Mouse (Mus musculus) left cerebral cortex, postnatal 14 days (tissue): ENCODE measurements around the gene Ccnjl. TPM values are rescaled to one million over a fixed set of nuclear protein-coding genes. Genes with fewer than 3 reads are reported as not detected.
A peak's percentile ranks its signal among the peaks of the same experiment; 100 is the strongest.

Experiments used
- DNase-seq, 2 experiments: peaks; one replicate each; pipeline ENCODE4 v3.0.0; 2021 to 2022; ENCODE audit warnings: low spot score in 2 of 2, mixed read lengths in 1 of 2
- intact Hi-C: fragments of 180-260 bp; cut with DNase I; formaldehyde crosslinking; loops from one replicate; pipeline ENCODE4 v1.15.1; 2025
- total RNA-seq, 2 experiments: library from RNA; stranded (reverse); gene quantifications; 2 replicates each; pipeline ENCODE4 v1.2.3; 2021

Gene Ccnjl
- total RNA-seq, 2 experiments from 2014 or later: 5.6 to 6.2 TPM

- DNase-seq: no peak
- intact Hi-C loops: no loop called here
Measured at GRCm38 (mm10) chr11:43608440-43608839, 79.9 kb downstream of the Ccnjl start.

GRCm38 (mm10) chr11:43610006-43610661 is 81.5 kb downstream of the Ccnjl start:
- intact Hi-C loops: loop anchor here (5.0 kb wide), 1 partner anchor 48 kb away; no protein-coding TSS in a partner anchor
- DNase-seq: no peak

- DNase-seq: no peak
- intact Hi-C loops: loop anchor here (5.0 kb wide), 1 partner anchor 48 kb away; no protein-coding TSS in a partner anchor
Measured at GRCm38 (mm10) chr11:43610662-43611033, 82.1 kb downstream of the Ccnjl start.

GRCm38 (mm10) chr11:43612834-43613488 is 84.4 kb downstream of the Ccnjl start:
- DNase-seq: peak; percentile 87 to 89
- intact Hi-C loops: loop anchor here (2.0 to 5.0 kb wide), 2 partner anchors 51 to 118 kb away; no protein-coding TSS in a partner anchor

GRCm38 (mm10) chr11:43617924-43618323 is 89.3 kb downstream of the Ccnjl start:
- no peak for DNase-seq
- intact Hi-C loops: no loop called here

GRCm38 (mm10) chr11:43618403-43618802 is 89.8 kb downstream of the Ccnjl start:
- DNase-seq: no peak
- intact Hi-C loops: no loop called here

- DNase-seq: no peak
- intact Hi-C loops: no loop called here
Measured at GRCm38 (mm10) chr11:43621769-43622168, 93.2 kb downstream of the Ccnjl start.

- intact Hi-C loops: no loop called here
- DNase-seq: peak in 1 of 2 experiments; percentile 51
Measured at GRCm38 (mm10) chr11:43624341-43624740, 95.8 kb downstream of the Ccnjl start.

GRCm38 (mm10) chr11:43626300-43626926 is 97.8 kb downstream of the Ccnjl start:
- intact Hi-C loops: loop anchor here (5.0 kb wide), 1 partner anchor 56 kb away; the partner anchor contains the start of gene Pwwp2a
- peak; percentile 51 to 54 for DNase-seq

- intact Hi-C loops: loop anchor here (5.0 kb wide), 1 partner anchor 55 kb away; the partner anchor contains the start of gene Pwwp2a
- peak in 1 of 2 experiments; percentile 49 for DNase-seq
Measured at GRCm38 (mm10) chr11:43626927-43627645, 98.5 kb downstream of the Ccnjl start.

- DNase-seq: no peak
- intact Hi-C loops: no loop called here
Measured at GRCm38 (mm10) chr11:43631645-43632044, 103.1 kb downstream of the Ccnjl start.

GRCm38 (mm10) chr11:43632566-43632965 is 104.0 kb downstream of the Ccnjl start:
- peak; percentile 38 to 67 for DNase-seq
- intact Hi-C loops: no loop called here

- intact Hi-C loops: no loop called here
- no peak for DNase-seq
Measured at GRCm38 (mm10) chr11:43633165-43633564, 104.6 kb downstream of the Ccnjl start.

- intact Hi-C loops: no loop called here
- DNase-seq: peak; percentile 59 to 74
Measured at GRCm38 (mm10) chr11:43633658-43634401, 105.2 kb downstream of the Ccnjl start.

Other genes with a start within 250 kb of the Ccnjl start
- gene Pttg1, start 102.5 kb upstream of the Ccnjl start, total RNA-seq: 10 to 100 TPM; 17.6 to 18.7 TPM
- gene Slu7, start 95.0 kb upstream of the Ccnjl start, total RNA-seq: 10 to 100 TPM; 43.7 to 48.9 TPM
- gene C1qtnf2, start 54.5 kb upstream of the Ccnjl start, total RNA-seq: 1 to 10 TPM; 3.6 to 3.8 TPM
- gene 4933415A04Rik, start 58.3 kb downstream of the Ccnjl start, total RNA-seq: 1 to 10 TPM; 1.1 TPM
- not detected for gene Fabp6, start 72.8 kb downstream of the Ccnjl start, total RNA-seq
- 10 to 100 TPM; 56.7 to 58.3 TPM for gene Pwwp2a, start 153.2 kb downstream of the Ccnjl start, total RNA-seq
- gene Ttc1, start 219.2 kb downstream of the Ccnjl start, total RNA-seq: 10 to 100 TPM; 53.9 to 58.5 TPM